21 mouse cellular contexts compared by ENCODE assay signal in the genomic region with DNA sequence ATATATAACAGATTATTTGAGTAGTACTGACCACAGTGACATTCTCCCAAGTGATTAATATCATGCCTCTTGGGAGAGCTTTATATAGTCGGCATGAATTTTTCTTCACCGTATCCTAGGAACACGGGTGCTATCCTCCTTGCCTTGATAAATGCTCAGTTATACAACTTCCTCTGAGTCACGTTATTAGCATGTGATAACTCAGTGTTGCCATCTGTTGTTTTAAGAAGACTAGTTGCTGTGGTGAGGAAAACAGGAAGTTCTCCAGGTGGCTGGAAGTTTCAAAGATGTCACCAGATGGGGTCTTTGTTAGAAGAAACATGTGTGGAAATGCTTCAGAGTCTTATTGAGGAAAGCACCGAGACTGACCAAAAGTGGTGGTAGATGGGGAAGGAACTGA. TPM values are rescaled to one million over a fixed set of nuclear protein-coding genes. Genes with fewer than 3 reads are reported as not detected.
DNase-seq lines count a peak whose midpoint lies in the region; ATAC-seq and TF ChIP-seq lines count a peak whose summit lies in the region.
"Had no signal": no experiment of that assay in that cellular context is flagged by ENCODE, and none has a peak within 500 bp of the region (broad histone marks: within the 10 kb centered on the region; RNA-seq: fewer than 3 reads in every experiment).

No protein-coding gene starts in this region.

- H3K36me3 ChIP-seq in heart, adult 2 months (ENCODE audit: control insufficient read depth, insufficient read depth, low read length) = peaks cover 16% of the 10 kb centered on the region
- H3K36me3 ChIP-seq in heart, embryonic 11.5 days (ENCODE audit: control insufficient read depth, insufficient read depth, low read length) = no peaks in the 10 kb centered on the region
- H3K36me3 ChIP-seq in liver, embryonic 11.5 days (ENCODE audit: control insufficient read depth, insufficient read depth, low read length) = no peaks in the 10 kb centered on the region
- H3K36me3 ChIP-seq in embryonic facial prominence, embryonic 10.5 days (replicated peaks) = no peaks in the 10 kb centered on the region
- H3K36me3 ChIP-seq: heart, embryonic 12.5 days; hindbrain, embryonic 12.5 days; intestine, embryonic 15.5 days; limb, embryonic 15.5 days; midbrain, embryonic 12.5 days had no signal

- TF ChIP-seq CTCF in heart, adult 2 months (IDR thresholded peaks at IDR 0.05) = no peak

- no peaks in the 10 kb centered on the region for H3K27me3 ChIP-seq in heart, adult 2 months (ENCODE audit: control insufficient read depth, insufficient read depth, low read length)
- no peaks in the 10 kb centered on the region for H3K27me3 ChIP-seq in heart, embryonic 11.5 days (ENCODE audit: control insufficient read depth, insufficient read depth, low read length)
- no peaks in the 10 kb centered on the region for H3K27me3 ChIP-seq in liver, embryonic 11.5 days (replicated peaks; ENCODE audit: control insufficient read depth, insufficient read depth, low read length)
- no peaks in the 10 kb centered on the region for H3K27me3 ChIP-seq in embryonic facial prominence, embryonic 10.5 days (replicated peaks; ENCODE audit: low read depth, poor library complexity, severe bottlenecking)
- H3K27me3 ChIP-seq: heart, embryonic 12.5 days; hindbrain, embryonic 12.5 days; intestine, embryonic 15.5 days; limb, embryonic 15.5 days; midbrain, embryonic 12.5 days had no signal

- peaks cover 18% of the 10 kb centered on the region for H3K4me1 ChIP-seq in heart, adult 2 months (ENCODE audit: control insufficient read depth, insufficient read depth, low read length)
- H3K4me1 ChIP-seq in heart, embryonic 11.5 days (ENCODE audit: control insufficient read depth, insufficient read depth, low read length) = peaks cover 18% of the 10 kb centered on the region; the same call in 1 of the 2 replicates
- no peaks in the 10 kb centered on the region for H3K4me1 ChIP-seq in liver, embryonic 11.5 days (replicated peaks; ENCODE audit: control insufficient read depth, insufficient read depth, low read length)
- H3K4me1 ChIP-seq in embryonic facial prominence, embryonic 10.5 days = peaks cover 16% of the 10 kb centered on the region
- H3K4me1 ChIP-seq: intestine, embryonic 15.5 days had no signal

- H3K9me3 ChIP-seq in heart, embryonic 11.5 days (replicated peaks; ENCODE audit: control insufficient read depth, low read length) = no peaks in the 10 kb centered on the region
- H3K9me3 ChIP-seq in liver, embryonic 11.5 days (ENCODE audit: control insufficient read depth, low read length) = no peaks in the 10 kb centered on the region
- no peaks in the 10 kb centered on the region for H3K9me3 ChIP-seq in embryonic facial prominence, embryonic 10.5 days
- H3K9me3 ChIP-seq: heart, embryonic 12.5 days; hindbrain, embryonic 12.5 days; intestine, embryonic 15.5 days; limb, embryonic 15.5 days; midbrain, embryonic 12.5 days had no signal

- DNase-seq in heart, adult 2 months = no peak
- DNase-seq in 3134 (ENCODE audit: extremely low read depth, insufficient read length, low spot score) = peak; percentile 73
- peak; percentile 88 for DNase-seq in MEL-GATA-1-ER (ENCODE audit: extremely low read depth, low read depth)
- no peak for DNase-seq in liver, embryonic 11.5 days (ENCODE audit: low spot score)
- no peak for DNase-seq in embryonic facial prominence, embryonic 10.5 days (ENCODE audit: low spot score)
- DNase-seq: adrenal gland, postnatal 25 days; cerebellum, adult 11 months; kidney, postnatal 14 days; lung, embryonic 14.5 days; retina, postnatal 1 day; spleen, adult 18-20 months; thymus, postnatal 14 days had no signal

- no peak overlapping the region for H3K4me3 ChIP-seq in heart, adult 2 months
- no peak overlapping the region for H3K4me3 ChIP-seq in heart, embryonic 11.5 days (ENCODE audit: low read depth, low read length)
- no peak overlapping the region for H3K4me3 ChIP-seq in liver, embryonic 11.5 days (ENCODE audit: low read depth, low read length)
- H3K4me3 ChIP-seq in embryonic facial prominence, embryonic 10.5 days = no peak overlapping the region
- H3K4me3 ChIP-seq: heart, embryonic 12.5 days; hindbrain, embryonic 12.5 days; intestine, embryonic 15.5 days; limb, embryonic 15.5 days; midbrain, embryonic 12.5 days had no signal

- no peaks in the 10 kb centered on the region for H3K79me2 ChIP-seq in heart, adult 2 months (replicated peaks; ENCODE audit: control insufficient read depth, insufficient read depth, low read length)

- peak overlapping the region; percentile 19 for H3K27ac ChIP-seq in heart, adult 2 months
- H3K27ac ChIP-seq in heart, embryonic 11.5 days (ENCODE audit: low read depth, low read length) = no peak overlapping the region
- no peak overlapping the region for H3K27ac ChIP-seq in liver, embryonic 11.5 days (ENCODE audit: low read depth, low read length)
- no peak overlapping the region for H3K27ac ChIP-seq in embryonic facial prominence, embryonic 10.5 days (replicated peaks)
- H3K27ac ChIP-seq: hindbrain, embryonic 12.5 days; intestine, embryonic 15.5 days; limb, embryonic 15.5 days; midbrain, embryonic 12.5 days had no signal

- TF ChIP-seq POLR2A in heart, adult 2 months (IDR thresholded peaks at IDR 0.05; ENCODE audit: insufficient read depth, low read depth, low read length) = peak; percentile 29; the same call in 1 of the 2 replicates

- H3K9ac ChIP-seq in heart, adult 2 months (ENCODE audit: low read depth, low read length) = no peak overlapping the region
- H3K9ac ChIP-seq in heart, embryonic 11.5 days (ENCODE audit: low read depth, low read length) = no peak overlapping the region
- no peak overlapping the region for H3K9ac ChIP-seq in liver, embryonic 11.5 days (ENCODE audit: low read depth, low read length)
- H3K9ac ChIP-seq: heart, embryonic 12.5 days; hindbrain, embryonic 12.5 days; intestine, embryonic 15.5 days; limb, embryonic 15.5 days; lung, embryonic 14.5 days; midbrain, embryonic 12.5 days had no signal

- TF ChIP-seq EP300 in heart, adult 2 months (IDR thresholded peaks at IDR 0.05; ENCODE audit: insufficient read depth, low read depth, low read length) = no peak

- WGBS in heart, adult 2 months = 16% methylated on average over 5 of the region's 5 CpGs
- WGBS in heart, embryonic 11.5 days (ENCODE audit: insufficient replicate concordance) = 60% methylated on average over 5 of the region's 5 CpGs
- 49% methylated on average over 5 of the region's 5 CpGs for WGBS in liver, embryonic 11.5 days
- 86% methylated on average over 5 of the region's 5 CpGs for WGBS in embryonic facial prominence, embryonic 10.5 days

- intact Hi-C loops in heart, adult 2 months (cut with DNase I) = no loop called here

- H3K4me2 ChIP-seq in heart, embryonic 11.5 days = no peak overlapping the region
- no peak overlapping the region for H3K4me2 ChIP-seq in liver, embryonic 11.5 days
- H3K4me2 ChIP-seq: heart, embryonic 12.5 days; hindbrain, embryonic 12.5 days; intestine, embryonic 15.5 days; limb, embryonic 15.5 days; lung, embryonic 14.5 days; midbrain, embryonic 12.5 days had no signal

- ATAC-seq in heart, embryonic 11.5 days (replicated peaks; ENCODE audit: insufficient number of reproducible peaks, low FRiP score, low TSS enrichment) = no peak
- ATAC-seq in granulocyte monocyte progenitor cell, adult 5-6 weeks (replicated peaks; ENCODE audit: poor library complexity, severe bottlenecking) = peak; percentile 95
- no peak for ATAC-seq in liver, embryonic 11.5 days (replicated peaks; ENCODE audit: low FRiP score)
- ATAC-seq in megakaryocyte-erythroid progenitor cell, adult 5-6 weeks (replicated peaks; ENCODE audit: low FRiP score, low TSS enrichment, poor library complexity, severe bottlenecking) = no peak
- ATAC-seq: forebrain, embryonic 14.5 days; intestine, embryonic 15.5 days had no signal

RNA-seq across cellular contexts. Expression of gene Enpp5, which starts 49.0 kb away (rescaled TPM):
- 10 to 100 TPM; 13.3 to 14.2 TPM for total RNA-seq in heart, adult 2 months (2021)
- polyA plus RNA-seq in heart, adult 2 months (2012; rRNA removed) = 14.2 and 24.6 TPM in 2 replicates
- polyA plus RNA-seq in heart, embryonic 11.5 days (2014; fragmentation: Nextera tagmentation; extraction: Ambion mirVana) = 7.8 and 10.0 TPM in 2 replicates
- 5.4 and 5.6 TPM in 2 replicates for total RNA-seq in granulocyte monocyte progenitor cell, adult 5-6 weeks (2014; fragmentation: Nextera tagmentation)
- total RNA-seq in granulocyte monocyte progenitor cell, adult 5-6 weeks (2017) = 5.2 and 6.2 TPM in 2 replicates
- polyA plus RNA-seq in liver, embryonic 11.5 days (2014; fragmentation: Nextera tagmentation; extraction: Ambion mirVana) = 5.9 and 6.2 TPM in 2 replicates
- 10.6 and 12.2 TPM in 2 replicates for total RNA-seq in megakaryocyte-erythroid progenitor cell, adult 5-6 weeks (2014; fragmentation: Nextera tagmentation)
- 30.4 and 30.9 TPM in 2 replicates for total RNA-seq in megakaryocyte-erythroid progenitor cell, adult 5-6 weeks (2017)
- polyA plus RNA-seq in embryonic facial prominence, embryonic 10.5 days (2016; fragmentation: Nextera tagmentation; extraction: Ambion mirVana) = 6.1 and 6.5 TPM in 2 replicates

Comparison
In these comparisons a context has a peak if more than half of its experiments do, and no peak if none do; other contexts are left out.
1. DNase-seq: peak in 3134 (single experiment) and MEL-GATA-1-ER (single experiment); none in heart, adult 2 months (0 of 2), liver, embryonic 11.5 days (single experiment) and embryonic facial prominence, embryonic 10.5 days (single experiment).